Mouse (Mus musculus) lung, postnatal 0 days (tissue): Measurements from ENCODE around the gene Mamstr. TPM values are rescaled to one million over a fixed set of nuclear protein-coding genes. Genes with fewer than 3 reads are reported as not detected.

Experiments
- ATAC-seq: fragments of 200-750 bp; cut with Nextera tagmentation; 2 replicates; pipeline ENCODE4 v1.8.0; 2017; ENCODE audit warnings: moderate library complexity
- DNase-seq: peaks from one replicate; pipeline ENCODE4 v3.0.0-alpha.2; 2016; ENCODE audit warnings: low spot score
- H3K27ac ChIP-seq: fragments of 300-500 bp; sonication (generic); 2 replicates; pipeline ENCODE4 v1.5.1; 2014; ENCODE audit warnings: antibody characterized with exemption, mild to moderate bottlenecking, low read length, mixed read lengths
- H3K27me3 ChIP-seq: fragments of 300-500 bp; sonication (generic); replicated peaks from 2 replicates; pipeline ENCODE4 v1.6.1; 2014; ENCODE audit warnings: low read length, mixed read lengths; ENCODE audit not compliant: insufficient read depth
- H3K36me3 ChIP-seq: fragments of 300-500 bp; sonication (generic); 2 replicates; pipeline ENCODE4 v1.6.1; 2014; ENCODE audit warnings: low read length, mixed read lengths; ENCODE audit not compliant: insufficient read depth
- H3K4me1 ChIP-seq: fragments of 300-500 bp; sonication (generic); 2 replicates; pipeline ENCODE4 v1.6.1; 2014; ENCODE audit warnings: antibody characterized with exemption, low read depth, low read length, mixed read lengths; ENCODE audit not compliant: insufficient read depth
- H3K4me2 ChIP-seq: fragments of 300-500 bp; sonication (generic); replicated peaks from 2 replicates; pipeline ENCODE4 v1.6.1; 2014; ENCODE audit warnings: low read depth, mild to moderate bottlenecking, low read length, moderate library complexity, mixed read lengths
- H3K4me3 ChIP-seq: fragments of 300-500 bp; sonication (generic); 2 replicates; pipeline ENCODE4 v1.5.1; 2014; ENCODE audit warnings: low read depth, low read length
- H3K9ac ChIP-seq: fragments of 300-500 bp; sonication (generic); replicated peaks from 2 replicates; pipeline ENCODE4 v1.6.1; 2014; ENCODE audit warnings: low read depth, mild to moderate bottlenecking
- H3K9me3 ChIP-seq: fragments of 300-500 bp; sonication (generic); 2 replicates; pipeline ENCODE4 v1.6.1; 2016; ENCODE audit warnings: low read length, mixed read lengths
- CTCF ChIP-seq: IDR thresholded peaks from 2 replicates; pipeline ENCODE4 v1.5.1; 2016; ENCODE audit warnings: antibody characterized with exemption, mild to moderate bottlenecking
- EP300 ChIP-seq: IDR thresholded peaks from 2 replicates; pipeline ENCODE4 v1.6.1; 2016; ENCODE audit warnings: antibody characterized with exemption, mild to moderate bottlenecking, control low read depth
- WGBS: fragments of 180-500 bp; shearing (Covaris S2); extraction: QIAGEN DNeasy Blood & Tissue Kit; methylation state at CpG from one replicate; pipeline ENCODE4 v1.1.7; 2014; 5-methylcytosine and 5-hydroxymethylcytosine counted together
- polyA plus RNA-seq: library from polyadenylated mRNA; unstranded; fragments of >200 nt; fragmentation: Nextera tagmentation; extraction: Ambion mirVana; gene quantifications from 2 replicates; pipeline ENCODE4 v1.2.1, GENCODE M21; 2015

The Mamstr gene
- polyA plus RNA-seq, 1 experiment from 2014 or later: 4.0 TPM

GRCm38 (mm10) chr7:45632499-45632898 lies 7.3 kb upstream of the Mamstr start:
- no peak overlapping the region for H3K4me3 ChIP-seq
- TF ChIP-seq CTCF (peak; percentile 65), EP300 (no peak)

GRCm38 (mm10) chr7:45634946-45635681 lies 4.7 kb upstream of the Mamstr start:
- peak overlapping the region; percentile 71 for H3K27ac ChIP-seq

More at GRCm38 (mm10) chr7:45632499-45632898, 7.3 kb upstream of the Mamstr start:
- Histone ChIP-seq H3K36me3 (0 out of 2 replicates have a peak, but pooled peaks cover 5% of the 10 kb centered on the region), H3K4me2 (peak overlapping the region; percentile 34), H3K9me3 (no peaks in the 10 kb centered on the region), H3K4me1 (peaks cover 14% of the 10 kb centered on the region; the same call in 1 of the 2 replicates), H3K27ac (peak overlapping the region; percentile 20; the same call in 1 of the 2 replicates), H3K9ac (no peak overlapping the region), H3K27me3 (no peaks in the 10 kb centered on the region)
- 27% methylated on average over 29 of the region's 35 CpGs for WGBS
- DNase-seq (peak; percentile 64), ATAC-seq (peak; percentile 20)

GRCm38 (mm10) chr7:45635711-45636688 lies 3.8 kb upstream of the Mamstr start:
- H3K4me2 ChIP-seq: no peak overlapping the region
- H3K9me3 ChIP-seq: no peaks in the 10 kb centered on the region
- peaks cover 23% of the 10 kb centered on the region; the same call in 1 of the 2 replicates for H3K4me1 ChIP-seq
- no peak overlapping the region for H3K9ac ChIP-seq
- H3K4me3 ChIP-seq: no peak overlapping the region
- 41% methylated on average over 15 of the region's 15 CpGs for WGBS
- no peak for TF ChIP-seq CTCF
- peak; percentile 38; the same call in 1 of the 2 replicates for TF ChIP-seq EP300
- DNase-seq (peak; percentile 75), ATAC-seq (peak; percentile 33)
- no peaks in the 10 kb centered on the region for H3K27me3 ChIP-seq
- H3K27ac ChIP-seq: peak overlapping the region; percentile 66
- H3K36me3 ChIP-seq: 0 out of 2 replicates have a peak, but pooled peaks cover 5% of the 10 kb centered on the region

More at GRCm38 (mm10) chr7:45634946-45635681, 4.7 kb upstream of the Mamstr start:
- Histone ChIP-seq H3K9me3 (no peaks in the 10 kb centered on the region), H3K4me2 (no peak overlapping the region), H3K4me3 (no peak overlapping the region), H3K27me3 (no peaks in the 10 kb centered on the region), H3K9ac (no peak overlapping the region), H3K36me3 (0 out of 2 replicates have a peak, but pooled peaks cover 5% of the 10 kb centered on the region), H3K4me1 (peaks cover 20% of the 10 kb centered on the region; the same call in 1 of the 2 replicates)
- TF ChIP-seq EP300: peak; percentile 85
- no peak for TF ChIP-seq CTCF
- ATAC-seq (peak; percentile 42), DNase-seq (peak; percentile 85)
- 62% methylated on average over 11 of the region's 11 CpGs for WGBS

GRCm38 (mm10) chr7:45637710-45638109 lies 2.1 kb upstream of the Mamstr start:
- Histone ChIP-seq H3K4me1 (peaks cover 30% of the 10 kb centered on the region), H3K27ac (no peak overlapping the region), H3K27me3 (no peaks in the 10 kb centered on the region), H3K9me3 (no peaks in the 10 kb centered on the region), H3K4me2 (no peak overlapping the region), H3K9ac (no peak overlapping the region), H3K36me3 (0 out of 2 replicates have a peak, but pooled peaks cover 5% of the 10 kb centered on the region), H3K4me3 (no peak overlapping the region)
- WGBS: 82% methylated on average over 6 of the region's 6 CpGs
- no peak for TF ChIP-seq EP300
- TF ChIP-seq CTCF: no peak
- DNase-seq: no peak
- no peak for ATAC-seq

GRCm38 (mm10) chr7:45638623-45639401 lies 965 bp upstream of the Mamstr start:
- Histone ChIP-seq H3K9me3 (no peaks in the 10 kb centered on the region), H3K27me3 (no peaks in the 10 kb centered on the region), H3K4me3 (no peak overlapping the region; the same call in 1 of the 2 replicates), H3K4me2 (no peak overlapping the region; the same call in 1 of the 2 replicates), H3K4me1 (peaks cover 35% of the 10 kb centered on the region), H3K27ac (0 out of 2 replicates have a peak overlapping the region, but pooled peaks have one; percentile 14), H3K9ac (no peak overlapping the region), H3K36me3 (no peaks in the 10 kb centered on the region)
- TF ChIP-seq CTCF (no peak), EP300 (no peak)
- peak; percentile 98 for DNase-seq
- ATAC-seq: peak; percentile 80
- 38% methylated on average over 29 of the region's 29 CpGs for WGBS
